In genomic region chr11:113435696-113436095, GRCm38 (mm10) we compare ENCODE assay signal across 19 mouse cellular contexts.
DNase-seq lines count a peak whose midpoint lies in the region; ATAC-seq and TF ChIP-seq lines count a peak whose summit lies in the region.
"Had no signal": no experiment of that assay in that cellular context is flagged by ENCODE, and none has a peak within 500 bp of the region (broad histone marks: within the 10 kb centered on the region; RNA-seq: fewer than 3 reads in every experiment).

No protein-coding gene starts in this region.

- peaks cover 2% of the 10 kb centered on the region; the same call in 1 of the 2 replicates for H3K4me1 ChIP-seq in embryonic facial prominence, embryonic 11.5 days (ENCODE audit: control insufficient read depth, insufficient read depth, low read length)
- peaks cover 40% of the 10 kb centered on the region for H3K4me1 ChIP-seq in embryonic facial prominence, embryonic 10.5 days
- H3K4me1 ChIP-seq in lung, embryonic 14.5 days (ENCODE audit: insufficient read depth), result peaks cover 15% of the 10 kb centered on the region

- no peaks in the 10 kb centered on the region for H3K36me3 ChIP-seq in embryonic facial prominence, embryonic 11.5 days (replicated peaks; ENCODE audit: control insufficient read depth, insufficient read depth, low read depth, low read length)
- H3K36me3 ChIP-seq in embryonic facial prominence, embryonic 10.5 days (replicated peaks), result no peaks in the 10 kb centered on the region
- no peaks in the 10 kb centered on the region for H3K36me3 ChIP-seq in lung, embryonic 14.5 days (ENCODE audit: insufficient read depth)
- H3K36me3 ChIP-seq: embryonic facial prominence, embryonic 13.5 days; heart, embryonic 13.5 days had no signal

- WGBS in embryonic facial prominence, embryonic 11.5 days, result 48% methylated on average over 5 of the region's 5 CpGs
- 51% methylated on average over 5 of the region's 5 CpGs for WGBS in embryonic facial prominence, embryonic 10.5 days
- WGBS in lung, embryonic 14.5 days, result 57% methylated on average over 5 of the region's 5 CpGs

- ATAC-seq in embryonic facial prominence, embryonic 11.5 days (replicated peaks; ENCODE audit: insufficient number of reproducible peaks, low FRiP score, low TSS enrichment, low read depth), result no peak
- ATAC-seq in lung, embryonic 14.5 days (ENCODE audit: insufficient read depth), result no peak
- ATAC-seq: forebrain, embryonic 14.5 days had no signal

- DNase-seq in embryonic facial prominence, embryonic 11.5 days (ENCODE audit: low spot score), result peak; percentile 37
- no peak for DNase-seq in embryonic facial prominence, embryonic 10.5 days (ENCODE audit: low spot score)
- peak; percentile 61 for DNase-seq in lung, embryonic 14.5 days
- DNase-seq in lung, postnatal 14 days, result no peak
- DNase-seq in lung, postnatal 10 days, result peak; percentile 41
- DNase-seq in lung, postnatal 36 days, result no peak
- DNase-seq in retina, embryonic 14.5 days (ENCODE audit: low spot score), result peak; percentile 32
- DNase-seq in kidney, adult 9 months, result no peak
- DNase-seq: adrenal gland, postnatal 10 days; cerebellum, adult 11 months; cerebellum, adult 8-10 months; cerebellum, postnatal 14 days; gastrocnemius, postnatal 36 days; heart, adult 11 months; heart, postnatal 36 days had no signal

- no peak overlapping the region for H3K27ac ChIP-seq in embryonic facial prominence, embryonic 11.5 days (replicated peaks; ENCODE audit: low read depth, low read length)
- no peak overlapping the region for H3K27ac ChIP-seq in embryonic facial prominence, embryonic 10.5 days (replicated peaks)
- peak overlapping the region; percentile 50; the same call in 1 of the 2 replicates for H3K27ac ChIP-seq in lung, embryonic 14.5 days (ENCODE audit: low read depth)
- H3K27ac ChIP-seq: embryonic facial prominence, embryonic 13.5 days; heart, embryonic 13.5 days; hindbrain, embryonic 14.5 days had no signal

- no peak overlapping the region for H3K4me3 ChIP-seq in embryonic facial prominence, embryonic 11.5 days (ENCODE audit: low read depth, low read length)
- H3K4me3 ChIP-seq in embryonic facial prominence, embryonic 10.5 days, result no peak overlapping the region
- no peak overlapping the region for H3K4me3 ChIP-seq in lung, embryonic 14.5 days (ENCODE audit: low read depth, low read length)
- H3K4me3 ChIP-seq: embryonic facial prominence, embryonic 13.5 days; heart, embryonic 13.5 days had no signal

- TF ChIP-seq CTCF in lung, embryonic 14.5 days (IDR thresholded peaks at IDR 0.05; ENCODE audit: low read depth), result no peak

- H3K9ac ChIP-seq in embryonic facial prominence, embryonic 11.5 days (replicated peaks; ENCODE audit: low read length), result no peak overlapping the region
- no peak overlapping the region for H3K9ac ChIP-seq in lung, embryonic 14.5 days
- H3K9ac ChIP-seq: embryonic facial prominence, embryonic 13.5 days; heart, embryonic 13.5 days; hindbrain, embryonic 14.5 days had no signal

- H3K4me2 ChIP-seq in embryonic facial prominence, embryonic 11.5 days (ENCODE audit: low read depth, low read length), result no peak overlapping the region
- H3K4me2 ChIP-seq in lung, embryonic 14.5 days, result no peak overlapping the region
- H3K4me2 ChIP-seq: embryonic facial prominence, embryonic 13.5 days; heart, embryonic 13.5 days; hindbrain, embryonic 14.5 days had no signal

- H3K9me3 ChIP-seq in embryonic facial prominence, embryonic 11.5 days (replicated peaks; ENCODE audit: control insufficient read depth, low read length), result no peaks in the 10 kb centered on the region
- peaks cover under 1% of the 10 kb centered on the region; the same call in 1 of the 2 replicates for H3K9me3 ChIP-seq in embryonic facial prominence, embryonic 10.5 days
- no peaks in the 10 kb centered on the region; the same call in 1 of the 2 replicates for H3K9me3 ChIP-seq in lung, embryonic 14.5 days (ENCODE audit: low read depth, low read length)

- H3K27me3 ChIP-seq in embryonic facial prominence, embryonic 11.5 days (ENCODE audit: control insufficient read depth, insufficient read depth, low read length), result no peaks in the 10 kb centered on the region
- peaks cover 49% of the 10 kb centered on the region for H3K27me3 ChIP-seq in embryonic facial prominence, embryonic 10.5 days (replicated peaks; ENCODE audit: low read depth, poor library complexity, severe bottlenecking)
- no peaks in the 10 kb centered on the region for H3K27me3 ChIP-seq in lung, embryonic 14.5 days (ENCODE audit: insufficient read depth, low read length)
- H3K27me3 ChIP-seq: embryonic facial prominence, embryonic 13.5 days had no signal

Comparison
In these comparisons a context has a peak if more than half of its experiments do, and no peak if none do; other contexts are left out.
1. DNase-seq: peak in embryonic facial prominence, embryonic 11.5 days (single experiment), lung, embryonic 14.5 days (single experiment), lung, postnatal 10 days (single experiment) and retina, embryonic 14.5 days (single experiment); none in embryonic facial prominence, embryonic 10.5 days (single experiment), lung, postnatal 14 days (single experiment), lung, postnatal 36 days (single experiment) and kidney, adult 9 months (single experiment).